Mouse (Mus musculus): ENCODE results near the gene H2afb2. TPM values are rescaled to one million over a fixed set of nuclear protein-coding genes. Genes with fewer than 3 reads are reported as not detected.

H2afb2 gene
- polyA plus RNA-seq (2015; fragmentation: Nextera tagmentation; extraction: Ambion mirVana): not detected in 2 replicates

DNA sequence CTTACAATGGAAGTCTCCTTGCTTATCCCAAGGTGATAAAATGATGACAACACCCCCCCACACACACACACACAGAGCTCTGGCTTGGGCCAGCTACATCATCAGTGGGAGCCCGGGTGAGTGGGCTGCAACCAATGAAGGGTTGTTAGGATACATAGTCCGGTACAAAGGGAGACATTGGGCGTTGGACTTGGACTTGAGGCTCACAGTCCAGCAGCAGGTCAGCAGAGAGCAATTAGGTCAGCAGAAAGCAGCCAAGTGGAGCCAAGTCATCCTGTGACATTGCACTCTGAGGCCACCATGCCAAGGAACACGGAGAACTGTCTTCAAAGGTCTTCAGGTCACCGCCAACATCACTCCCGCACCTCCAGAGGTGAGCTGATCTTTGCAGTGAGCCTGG lies at the start of gene H2afb2:
TSS of gene H2afb2 (plus strand) at position 301 of the 400 bp plus-strand sequence.
- Histone ChIP-seq H3K4me3 (ENCODE audit: low read length) (no peak within 1 kb of the TSS), H3K9ac (ENCODE audit: low read depth, low read length) (no peak within 1 kb of the TSS), H3K36me3 (ENCODE audit: control insufficient read depth, insufficient read depth, low read length) (no peaks in the 10 kb centered on the region), H3K27me3 (replicated peaks; ENCODE audit: control insufficient read depth, insufficient read depth, low read length) (no peaks in the 10 kb centered on the region), H3K4me2 (ENCODE audit: low read depth, low read length) (no peak within 1 kb of the TSS), H3K9me3 (ENCODE audit: control insufficient read depth, low read length) (no peaks in the 10 kb centered on the region), H3K4me1 (ENCODE audit: control insufficient read depth, insufficient read depth, low read length) (no peaks in the 10 kb centered on the region), H3K27ac (ENCODE audit: low read length) (no peak within 1 kb of the TSS)
- 82% methylated on average over 6 of the region's 6 CpGs for WGBS
- ATAC-seq: no peak

Other genes with a start within 250 kb of the H2afb2 start
- gene Cpxcr1, start 232.2 kb upstream of the H2afb2 start, polyA plus RNA-seq (2015; fragmentation: Nextera tagmentation; extraction: Ambion mirVana): not detected in 2 replicates